Mouse (Mus musculus) skeletal muscle tissue, adult 2 months (tissue): ENCODE measurements around the gene Aspm.
A peak's percentile ranks its signal among the peaks of the same experiment; 100 is the strongest.
"Not testable (repeated sequence)": the region's sequence is repeated elsewhere in the genome, so short reads cannot be mapped to it uniquely, and the experiment has no call there.

Experiments
- DNase-seq: peaks from one replicate; pipeline ENCODE4 v3.0.0-alpha.2; 2012; ENCODE audit warnings: low read depth, low spot score

Aspm gene

DNA sequence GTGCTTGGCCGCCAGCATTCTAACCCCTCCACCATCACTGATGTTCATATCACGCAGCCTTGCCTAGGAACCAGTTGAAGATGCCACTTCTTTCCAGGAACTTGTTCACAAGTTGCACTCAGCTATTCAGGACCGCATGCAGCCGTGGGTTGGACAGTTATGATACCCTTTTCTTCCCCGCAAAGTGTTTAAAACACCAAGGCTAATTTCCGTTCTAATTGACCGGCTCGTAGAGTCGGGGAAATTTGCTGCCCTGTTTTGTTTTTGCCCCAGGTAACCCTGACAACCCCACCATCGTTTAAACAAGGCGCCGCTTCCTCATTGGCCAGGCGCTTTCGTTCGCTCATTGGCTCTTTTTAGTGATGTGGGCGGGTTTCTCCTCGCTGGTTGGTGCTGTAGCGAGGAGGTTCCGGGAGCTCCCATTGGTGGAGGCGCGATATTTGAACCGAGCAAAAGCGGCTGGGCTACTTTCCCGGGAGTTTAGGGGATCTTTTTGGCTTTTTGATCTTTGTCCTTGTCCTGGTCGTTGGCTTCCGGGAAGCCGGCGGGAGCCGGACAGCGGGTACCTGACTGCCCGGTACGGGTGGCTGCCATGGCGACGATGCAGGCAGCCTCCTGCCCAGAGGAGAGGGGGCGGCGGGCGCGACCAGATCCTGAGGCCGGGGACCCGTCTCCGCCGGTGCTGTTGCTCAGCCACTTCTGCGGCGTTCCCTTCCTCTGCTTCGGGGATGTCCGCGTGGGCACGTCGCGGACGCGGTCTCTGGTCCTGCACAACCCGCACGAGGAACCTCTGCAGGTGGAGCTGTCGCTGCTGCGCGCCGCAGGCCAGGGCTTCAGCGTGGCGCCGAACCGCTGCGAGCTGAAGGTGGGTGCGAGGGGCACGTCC, at the start of gene Aspm:
TSS of gene Aspm (plus strand) at position 433 of the 886 bp plus-strand sequence.
- DNase-seq = peak; percentile 79

DNA sequence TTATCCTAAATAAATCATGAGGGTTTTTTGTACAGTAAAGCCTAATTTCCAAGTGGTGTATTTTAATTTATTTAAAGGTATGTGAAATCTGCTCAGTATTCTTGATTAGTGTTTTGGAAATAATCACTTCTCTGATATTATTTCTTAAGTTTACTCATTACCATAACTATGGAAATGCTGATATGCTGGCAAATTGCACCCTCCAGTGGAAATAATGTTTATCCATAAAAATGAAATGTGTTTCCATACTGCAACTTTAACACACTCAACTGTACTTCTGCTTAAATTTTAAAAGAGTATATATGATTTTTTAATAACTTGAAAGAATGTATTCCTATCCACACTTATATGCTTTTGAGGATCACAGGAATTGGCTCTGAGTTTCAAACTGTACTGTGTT, 48.8 kb upstream of the Aspm start:
- DNase-seq = no peak

DNA sequence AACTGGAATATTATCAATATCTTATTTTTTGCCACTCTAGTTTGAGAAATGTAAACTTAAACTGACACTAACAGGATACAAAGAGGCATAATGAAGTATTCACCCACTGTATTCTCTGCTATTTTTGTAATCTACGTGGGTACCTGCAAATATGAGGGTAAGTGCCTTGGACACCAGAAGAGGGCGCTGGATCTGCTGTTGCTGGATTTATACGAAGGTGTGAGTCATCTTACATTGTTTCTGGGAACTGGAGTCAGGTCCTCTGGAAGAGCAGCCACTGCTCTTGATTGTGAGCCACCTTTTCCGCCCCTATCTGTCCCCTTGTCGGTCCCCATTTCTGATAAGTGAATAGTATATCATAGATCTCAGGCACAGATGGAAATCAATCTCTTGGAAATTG, 46.9 kb upstream of the Aspm start:
- no peak for DNase-seq

DNA sequence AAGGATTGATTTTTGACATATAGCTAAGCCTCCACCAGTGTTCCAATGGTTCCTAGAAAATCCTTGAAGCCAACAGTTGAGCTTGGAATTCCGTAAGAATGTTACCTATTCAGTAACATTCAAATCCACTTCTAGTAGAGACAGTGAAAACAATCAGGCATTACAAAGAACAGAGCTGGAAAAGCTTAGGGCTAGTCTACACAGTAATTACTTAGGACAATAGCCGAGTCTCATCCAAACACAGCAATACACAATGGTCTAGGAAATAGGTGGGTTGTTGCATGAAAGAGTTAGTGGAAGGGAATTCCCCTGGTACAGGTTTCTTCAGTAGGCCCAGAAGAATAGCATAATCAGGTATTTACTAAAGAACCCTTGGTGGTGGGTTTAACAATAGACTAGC, 42.2 kb upstream of the Aspm start:
- DNase-seq = not testable (repeated sequence)

DNA sequence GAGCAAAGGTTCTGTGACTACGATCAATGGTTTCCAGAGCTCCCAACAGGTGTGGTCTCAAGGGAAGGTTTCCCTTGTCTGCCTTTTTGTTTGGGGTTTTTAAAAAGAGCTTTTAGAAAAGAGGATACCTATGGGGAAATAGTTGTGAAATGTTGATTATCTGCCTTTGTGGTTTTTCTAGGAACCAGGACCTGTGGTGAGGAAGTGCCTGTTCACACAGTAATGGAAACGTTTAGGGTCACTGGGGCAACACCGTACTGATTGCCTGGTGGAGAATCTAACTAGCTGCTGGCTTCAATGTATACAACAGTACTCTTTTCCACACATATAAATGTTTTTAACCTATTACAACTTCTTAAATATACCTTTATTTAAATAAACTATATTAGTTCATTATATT, 41.1 kb upstream of the Aspm start:
- no peak for DNase-seq

DNA sequence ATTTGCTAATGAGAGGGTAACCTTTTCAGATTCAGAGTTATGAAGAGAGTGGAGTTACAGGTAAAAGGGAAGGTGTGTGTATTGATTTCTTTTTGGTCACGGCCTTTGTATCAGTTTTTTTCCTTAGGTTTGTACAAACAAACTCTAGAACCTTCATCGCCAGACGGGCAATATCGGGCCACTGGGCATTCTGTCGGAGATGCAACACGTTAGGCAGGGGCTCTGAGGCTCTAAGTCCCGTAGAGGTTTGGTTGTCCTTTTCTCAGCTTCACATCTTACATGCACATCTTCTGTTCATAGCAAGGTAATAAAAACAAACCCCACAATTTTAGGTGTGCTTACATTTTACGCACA, 33.1 kb upstream of the Aspm start:
- DNase-seq = no peak

DNA sequence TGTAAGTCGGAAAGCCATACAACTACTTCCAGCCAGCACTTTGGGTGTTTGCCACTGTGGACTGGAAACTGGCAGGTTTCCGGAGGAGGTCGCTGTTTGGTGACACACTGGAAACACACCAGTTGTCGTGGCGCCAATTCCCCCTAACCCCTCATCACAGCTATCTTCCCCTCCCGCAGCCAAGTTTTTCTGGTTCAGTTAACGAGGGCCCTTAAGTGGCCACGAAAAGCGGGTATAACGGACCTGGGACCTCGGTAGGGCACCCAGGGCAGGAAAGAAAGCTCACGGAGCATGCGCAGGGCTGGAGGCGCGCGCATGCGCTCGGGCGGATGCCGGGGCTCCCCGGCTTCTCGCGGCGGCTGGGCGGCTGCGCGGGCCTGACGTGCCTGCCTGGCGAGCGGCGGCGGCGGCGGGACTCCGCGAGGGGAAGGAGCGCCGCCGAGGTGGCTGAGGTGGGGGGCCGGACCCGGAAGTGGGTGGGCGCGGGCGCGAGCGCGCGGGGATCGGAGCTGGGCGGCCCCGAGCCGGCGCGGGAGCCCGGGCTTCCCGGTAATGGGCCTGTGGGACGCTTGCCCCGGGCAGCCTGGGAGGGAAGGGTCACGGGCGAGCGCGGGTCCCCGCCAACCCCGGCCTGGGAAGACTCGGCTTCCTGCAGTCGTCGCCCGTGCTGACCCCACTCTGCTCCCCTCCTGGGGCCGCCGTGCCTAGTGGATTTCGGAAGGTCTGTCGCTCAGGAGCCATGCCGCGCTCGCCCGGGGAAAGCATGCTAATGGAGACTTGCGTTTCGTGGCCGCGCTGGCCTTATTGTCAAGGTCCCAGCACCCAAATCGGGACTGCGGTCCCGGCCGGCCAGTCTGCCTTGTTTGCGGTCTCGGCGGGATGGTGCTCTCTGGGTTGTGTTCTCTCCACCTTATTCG, 32.4 kb upstream of the Aspm start, which contains the start of gene Zbtb41:
TSS of gene Zbtb41 (plus strand) at position 414 of the 917 bp plus-strand sequence.
- peak; percentile 89 for DNase-seq

DNA sequence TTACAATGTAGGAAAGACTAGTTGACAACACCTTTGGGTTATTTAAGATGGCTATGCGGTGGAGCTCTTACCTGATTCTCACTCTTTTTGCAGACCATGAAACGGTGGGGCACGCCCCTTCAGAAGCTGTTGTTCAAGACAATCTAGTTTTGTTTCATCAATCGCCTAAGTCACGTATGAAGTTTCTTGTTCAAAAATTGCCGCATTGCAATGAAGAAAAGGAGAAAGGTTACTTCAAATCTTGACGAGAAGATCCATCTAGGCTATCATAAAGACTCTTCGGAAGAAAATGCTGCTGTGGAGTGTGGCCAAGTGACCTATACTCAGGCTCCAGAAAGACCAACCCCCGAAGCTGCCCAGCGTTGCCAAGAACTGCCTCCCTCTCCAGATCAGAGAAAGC, 31.6 kb upstream of the Aspm start:
- peak; percentile 3 for DNase-seq

DNA sequence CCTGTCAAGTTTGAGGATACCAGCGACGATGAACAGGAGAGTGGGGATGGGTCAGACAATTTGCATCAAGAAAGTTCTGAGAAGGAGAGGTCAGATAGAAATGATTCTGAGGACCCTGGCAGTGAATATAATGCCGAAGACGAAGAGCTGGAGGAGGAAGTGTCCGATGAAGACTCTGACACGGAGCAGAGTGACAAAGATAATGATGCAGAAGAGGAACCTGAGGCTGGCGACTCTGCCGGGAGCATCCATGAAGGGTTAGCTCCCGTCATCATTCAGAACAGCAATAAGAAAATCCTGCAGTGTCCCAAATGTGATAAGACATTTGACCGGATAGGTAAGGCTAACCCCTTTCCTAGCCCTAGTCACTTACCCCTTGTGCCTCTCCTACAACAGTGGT, 30.6 kb upstream of the Aspm start:
- no peak for DNase-seq

DNA sequence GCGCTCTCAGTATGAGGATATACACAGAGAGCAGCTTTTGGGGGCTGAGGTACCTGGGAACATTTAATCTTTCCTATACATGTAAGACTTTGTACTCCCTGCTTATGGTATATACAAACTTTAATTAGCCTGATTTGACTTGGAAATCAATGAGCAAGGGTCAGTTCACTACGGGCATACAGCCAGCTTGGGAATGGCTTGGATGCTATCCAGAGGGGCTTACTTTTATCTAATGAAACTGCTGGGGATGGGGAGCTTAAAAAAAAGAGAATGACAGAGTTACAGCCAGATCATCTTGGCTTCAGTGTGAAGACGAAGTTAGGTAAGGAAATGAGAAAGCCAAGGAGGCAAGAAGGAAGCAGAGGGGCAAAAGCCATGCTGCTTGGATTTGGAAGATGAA, 29.6 kb upstream of the Aspm start:
- no peak for DNase-seq

DNA sequence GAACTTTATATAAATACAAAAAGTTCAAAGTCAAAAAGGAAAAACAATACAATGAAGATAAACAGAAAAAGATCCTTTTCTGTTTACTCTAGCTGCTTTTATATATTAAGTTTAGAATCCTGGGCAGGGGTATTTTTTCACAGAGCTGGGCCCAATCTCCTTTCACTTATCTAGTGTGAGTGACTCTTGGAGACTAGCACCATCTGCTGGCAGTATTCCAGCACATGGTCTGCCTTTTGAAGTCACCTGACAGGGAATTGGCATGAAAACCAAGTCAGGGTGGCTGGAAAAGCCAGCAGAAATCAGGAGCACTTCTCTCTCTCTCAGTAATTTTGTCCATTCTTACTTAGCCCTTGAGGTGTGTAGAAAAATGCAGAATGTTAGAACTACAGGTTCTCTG, 16.2 kb upstream of the Aspm start:
- DNase-seq = no peak

DNA sequence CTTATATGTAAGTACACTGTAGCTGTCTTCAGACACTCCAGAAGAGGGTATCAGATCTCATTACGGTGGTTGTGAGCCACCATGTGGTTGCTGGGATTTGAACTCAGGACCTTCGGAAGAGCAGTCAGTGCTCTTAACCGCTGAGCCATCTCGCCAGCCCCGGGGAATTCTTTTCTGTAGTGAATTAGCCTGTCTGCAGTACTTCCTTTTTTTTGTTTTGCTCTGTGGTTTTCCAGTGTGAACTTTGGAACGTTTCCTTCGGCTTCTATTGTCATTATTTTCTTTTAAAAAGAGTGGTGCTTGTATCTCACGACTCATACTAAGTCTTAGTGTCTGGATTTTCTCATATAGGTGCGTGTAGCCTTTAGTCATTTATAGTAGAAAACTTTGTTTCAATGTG, 11.5 kb upstream of the Aspm start:
- not testable (repeated sequence) for DNase-seq

DNA sequence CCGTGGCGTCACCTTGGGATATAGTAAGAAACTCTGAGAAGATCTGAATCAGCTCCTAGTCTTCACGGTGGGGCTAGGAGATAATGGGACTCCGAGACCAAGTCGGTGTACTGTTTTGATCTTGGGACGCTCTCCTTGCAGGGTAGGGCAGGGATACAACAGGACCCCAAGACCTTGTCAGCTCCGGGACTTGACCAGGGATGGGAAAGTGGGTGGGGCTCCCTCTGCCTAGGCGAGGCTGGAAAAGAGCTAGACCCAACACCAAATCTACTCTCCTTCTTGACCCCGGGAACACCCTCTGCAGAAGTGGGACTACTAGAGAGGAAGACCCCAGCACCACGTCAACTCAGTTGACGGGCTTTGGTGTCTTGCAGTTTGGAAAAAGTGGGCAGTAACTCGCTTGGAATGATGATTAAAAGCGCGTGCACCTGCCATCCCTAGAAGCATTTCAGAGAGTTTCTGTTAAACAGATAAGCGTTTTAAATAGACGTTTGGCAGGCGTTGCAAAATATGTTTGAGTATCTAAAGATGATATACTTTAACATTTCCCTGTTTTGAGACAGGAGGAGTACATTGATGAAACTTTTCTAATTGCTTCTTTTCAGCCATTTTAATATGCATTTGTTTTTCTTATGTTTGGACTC, 776 bp downstream of the Aspm start:
- no peak for DNase-seq

DNA sequence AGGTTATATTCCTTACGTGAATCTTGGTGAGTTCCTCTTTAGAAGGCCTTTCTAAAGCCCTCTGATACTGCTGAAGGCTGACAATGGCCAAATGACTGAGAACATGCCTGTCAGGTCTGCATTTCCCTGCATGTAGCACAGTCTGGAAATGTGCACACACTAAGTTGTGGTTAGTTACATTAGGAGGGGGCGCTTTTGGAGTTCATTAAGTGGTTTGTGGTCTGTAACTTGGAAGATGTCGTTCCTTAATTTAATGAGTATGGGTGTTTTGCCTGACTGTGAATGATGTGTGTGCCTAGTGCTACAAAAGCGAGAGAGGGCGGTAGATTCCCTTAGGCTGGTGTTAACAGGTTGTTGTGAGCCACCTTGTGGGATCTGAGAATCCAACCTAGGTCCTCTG, 6.2 kb downstream of the Aspm start:
- no peak for DNase-seq

DNA sequence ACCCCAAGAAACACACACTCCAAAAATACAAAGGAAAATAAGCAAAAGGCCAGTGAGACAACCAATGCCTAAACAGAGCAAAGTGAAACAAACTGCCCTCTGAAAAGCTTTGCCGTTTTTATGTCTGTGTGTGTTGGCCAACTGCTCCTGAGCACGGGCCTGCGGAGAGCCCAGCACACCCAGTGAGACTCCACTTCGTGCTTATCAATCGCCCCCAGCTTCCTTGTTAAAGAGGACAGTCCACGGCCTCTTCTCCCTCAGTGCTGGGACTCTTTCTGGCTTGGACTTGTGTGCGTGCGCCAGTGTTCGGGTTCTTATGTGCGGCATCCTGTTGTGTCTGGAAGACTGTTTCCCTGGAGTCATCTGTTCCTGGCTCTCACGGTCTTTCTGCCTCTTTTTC, 11.4 kb downstream of the Aspm start:
- DNase-seq = no peak

DNA sequence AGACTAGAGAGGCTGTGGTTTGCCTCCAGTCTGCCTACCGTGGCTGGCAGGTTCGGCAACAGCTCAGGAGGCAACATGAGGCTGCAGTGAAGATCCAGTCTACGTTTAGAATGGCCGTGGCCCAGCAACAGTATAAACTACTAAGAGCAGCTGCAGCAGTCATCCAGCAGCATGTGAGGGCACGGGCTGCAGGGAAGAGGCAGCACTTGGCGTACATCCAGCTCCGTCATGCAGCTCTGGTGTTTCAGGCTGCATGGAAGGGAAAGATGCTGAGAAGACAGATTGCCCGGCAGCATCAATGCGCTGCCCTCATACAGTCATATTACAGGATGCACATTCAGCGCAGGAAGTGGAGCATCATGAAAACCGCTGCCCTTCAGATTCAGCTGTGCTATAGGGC, 24.3 kb downstream of the Aspm start:
- DNase-seq = no peak

DNA sequence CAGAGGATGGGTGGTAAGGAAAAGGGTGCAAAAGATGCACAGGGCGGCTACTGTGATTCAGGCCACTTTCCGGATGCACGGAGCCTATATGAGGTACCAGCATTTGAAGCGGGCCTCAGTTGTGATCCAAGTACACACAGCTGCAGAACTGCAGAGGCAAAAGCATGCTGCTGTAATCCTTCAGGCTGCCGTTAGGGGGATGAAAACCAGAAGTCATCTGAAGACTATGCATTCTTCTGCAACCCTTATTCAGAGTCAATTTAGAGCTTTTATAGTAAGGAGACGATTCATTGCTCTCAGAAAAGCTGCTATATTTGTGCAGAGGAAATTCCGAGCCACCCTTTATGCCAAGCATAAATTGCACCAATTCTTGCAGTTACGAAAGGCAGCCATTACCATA, 25.7 kb downstream of the Aspm start:
- no peak for DNase-seq

DNA sequence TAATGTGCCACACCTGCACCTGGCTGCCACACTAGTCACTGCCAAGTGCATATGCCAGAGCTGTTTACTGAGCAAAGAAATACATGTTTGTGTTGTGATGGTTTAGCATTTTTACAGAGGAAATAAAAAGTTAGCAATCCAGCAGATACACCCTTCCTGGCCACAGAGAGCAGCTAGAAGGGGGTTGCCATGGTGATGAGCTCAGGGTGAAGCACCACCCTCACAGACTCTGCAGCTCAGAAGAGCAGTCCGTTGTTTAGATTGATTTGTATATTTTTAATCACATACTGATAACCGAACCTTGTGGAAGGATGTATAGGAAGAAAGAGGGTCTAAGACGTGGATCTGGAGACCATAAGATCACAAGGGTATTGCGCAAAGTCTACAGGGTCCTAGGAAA, 26.6 kb downstream of the Aspm start:
- DNase-seq = no peak

DNA sequence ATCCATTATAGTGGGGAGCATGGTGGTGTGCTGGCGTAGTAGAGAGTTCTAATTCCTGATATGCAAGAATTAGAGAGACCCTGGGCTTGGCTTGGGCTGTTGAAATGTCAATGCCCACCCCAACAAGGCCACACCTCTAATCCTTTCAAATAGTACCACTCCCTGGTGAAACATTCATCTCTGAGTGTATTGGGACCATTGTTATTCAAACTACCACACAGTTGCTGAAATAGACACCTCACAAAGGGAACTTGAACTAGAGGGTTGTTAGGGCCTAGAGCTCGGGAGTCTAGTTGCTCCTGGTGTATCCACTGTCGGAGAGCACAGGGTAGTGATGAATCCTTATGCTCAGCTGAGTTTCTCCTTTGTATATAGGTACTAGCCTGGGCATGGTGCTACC, 40.1 kb downstream of the Aspm start:
- DNase-seq = no peak

DNA sequence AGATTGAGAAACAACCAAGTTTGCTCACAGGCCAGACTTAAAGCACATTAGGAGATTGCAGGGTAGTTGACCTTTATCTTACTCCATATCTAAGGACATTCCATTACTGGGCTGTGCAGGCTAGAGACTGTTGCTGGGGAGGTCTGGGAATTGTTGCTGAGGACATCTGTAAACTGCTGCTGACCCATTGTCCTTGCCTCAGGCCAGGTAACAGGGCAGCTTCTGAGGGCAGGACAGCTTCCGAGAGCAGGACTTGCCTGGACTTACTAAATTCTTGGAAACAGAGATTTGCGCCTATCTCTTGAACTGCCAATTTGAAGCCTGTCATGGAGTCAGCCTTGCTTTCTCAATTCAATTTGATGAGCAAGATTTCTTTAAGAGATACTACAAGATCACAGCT, 40.8 kb downstream of the Aspm start:
- no peak for DNase-seq

DNA sequence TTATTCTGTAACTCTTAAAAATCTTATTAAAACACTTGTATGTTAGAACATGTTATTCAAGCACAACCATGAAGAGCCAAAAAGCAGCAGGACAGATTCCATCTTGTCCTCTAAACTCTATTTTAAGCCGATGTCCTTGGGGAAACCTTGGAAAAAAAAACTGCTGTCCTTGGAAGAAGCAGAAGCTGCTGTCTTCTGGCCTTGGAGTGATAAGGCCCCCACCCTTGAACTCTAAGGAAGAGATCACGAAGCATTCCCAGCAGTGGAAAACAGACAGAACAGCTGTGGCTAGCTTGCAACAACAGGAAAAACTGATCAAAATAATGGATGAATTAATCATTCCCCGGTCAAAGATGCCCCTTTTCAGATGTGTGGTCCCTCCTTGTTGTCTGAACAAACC, 41.6 kb downstream of the Aspm start:
- no peak for DNase-seq

DNA sequence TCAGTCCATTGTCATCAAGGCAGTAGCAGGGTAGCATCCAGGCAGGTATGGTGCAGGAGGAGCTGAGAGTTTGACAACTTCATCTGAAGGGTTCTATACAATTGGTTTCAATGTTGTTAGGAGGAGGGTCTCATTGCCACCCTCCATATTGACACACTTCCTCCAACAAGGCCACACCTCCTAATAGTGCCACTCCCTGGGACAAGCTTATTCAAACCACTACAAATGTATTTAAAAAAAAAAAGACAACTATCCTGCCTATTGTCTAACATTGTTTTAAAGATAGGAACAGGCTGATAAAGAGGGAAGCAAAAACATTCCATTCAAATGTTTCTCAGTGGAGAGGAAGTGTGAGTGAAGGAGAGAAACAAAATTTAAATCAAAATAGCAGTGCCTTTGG, 45.2 kb downstream of the Aspm start:
- no peak for DNase-seq
